Mouse (Mus musculus) v-Abl transformed pro-B cells (cell line): ENCODE results near the gene Hoxb4.

Experiments
- in situ Hi-C, 2 experiments: fragments of 400-800 bp; cut with MboI; formaldehyde crosslinking; loops; one replicate each; pipeline ENCODE4 v1.15.1; 2025; ENCODE audit not compliant: unreplicated experiment in 2 of 2

Hoxb4 gene

DNA sequence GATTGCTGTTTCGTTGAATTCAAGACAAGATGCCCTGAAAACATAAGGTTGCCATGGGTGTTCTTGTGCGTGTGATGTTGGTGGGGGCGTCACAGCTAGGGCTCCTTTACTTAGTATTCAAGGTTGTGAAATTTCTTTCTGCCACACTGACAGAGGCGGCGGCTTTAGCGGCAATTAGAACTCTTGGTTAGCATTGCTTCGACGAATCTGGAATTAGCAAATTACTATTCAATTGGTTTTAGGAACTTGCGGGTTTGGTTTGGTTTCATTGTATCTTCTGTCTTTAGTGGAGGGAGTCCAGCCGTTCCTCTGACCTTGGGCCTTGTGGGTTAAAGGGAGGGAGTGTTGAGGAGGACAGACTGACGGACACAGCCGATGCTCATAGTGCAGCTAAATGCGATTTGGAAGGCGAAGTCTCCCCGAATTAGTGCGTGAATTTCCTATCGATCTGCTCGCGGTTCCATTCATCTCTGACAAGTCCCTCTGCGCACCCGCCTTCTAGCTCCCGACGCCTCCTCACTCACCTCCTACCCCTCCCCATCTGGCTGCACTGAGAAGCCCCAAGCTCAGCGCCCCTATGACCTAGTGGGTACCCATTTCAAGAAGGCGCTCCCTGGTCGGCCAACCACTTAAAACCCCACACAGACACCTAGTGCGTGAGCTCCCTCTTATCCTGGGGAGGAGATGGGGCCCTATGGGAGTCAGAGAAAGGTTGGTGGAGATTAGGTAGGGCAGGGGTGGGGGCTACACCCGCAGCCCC is at the start of gene Hoxb4:
Hoxb4 (plus strand) TSS at position 660 of the 760 bp plus-strand sequence.
- in situ Hi-C loops = no loop called here

DNA sequence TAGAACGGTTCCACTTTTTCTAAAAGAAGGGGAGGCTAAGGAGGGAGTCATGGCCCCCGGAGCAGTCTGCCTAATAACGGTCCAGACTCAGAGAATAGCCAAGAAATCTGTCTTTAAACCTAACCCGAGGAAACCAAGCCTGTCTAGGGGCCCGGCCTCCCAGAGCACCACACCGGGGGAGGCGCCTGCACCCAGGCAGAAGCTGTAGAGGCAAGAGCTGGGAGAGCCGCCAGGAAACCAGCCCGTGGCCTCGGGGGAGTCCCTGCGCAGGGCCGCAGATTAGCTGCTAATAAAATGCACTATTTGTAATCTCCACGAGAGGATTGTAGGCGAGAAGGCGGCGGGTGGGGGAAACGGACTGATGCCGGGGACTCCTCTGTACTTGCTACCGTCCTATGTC is 48.2 kb upstream of the Hoxb4 start:
- in situ Hi-C loops = no loop called here

DNA sequence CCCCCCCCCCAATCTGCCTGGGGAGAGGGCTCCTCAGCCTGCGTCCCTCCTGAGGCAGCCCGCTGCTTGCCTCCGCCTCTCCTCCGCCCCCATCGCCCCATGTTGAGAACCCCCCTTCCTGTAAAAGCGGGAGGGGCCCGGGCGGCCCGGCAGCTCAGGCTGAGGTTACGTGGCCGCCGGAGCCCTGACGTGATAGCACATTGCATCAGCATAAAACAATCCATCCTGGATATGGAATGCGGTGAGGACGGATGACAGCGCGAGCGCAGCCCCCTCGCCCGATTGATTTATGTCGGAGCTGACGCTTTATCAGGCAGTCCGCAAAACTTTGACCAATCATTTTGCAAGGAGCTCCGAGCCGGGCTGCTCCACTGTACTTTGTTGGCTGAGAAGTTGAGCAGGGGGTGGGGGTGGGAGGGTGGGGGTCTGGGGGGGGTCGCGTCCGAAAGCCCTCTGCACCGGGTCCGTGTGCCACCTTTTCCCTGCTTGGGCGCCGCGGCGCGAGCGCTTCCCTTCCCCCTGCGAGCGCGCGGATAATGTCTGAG is 47.0 kb upstream of the Hoxb4 start, which contains the start of gene Hoxb9:
Hoxb9 (plus strand) TSS at position 462 of the 545 bp plus-strand sequence.
- in situ Hi-C loops = no loop called here

DNA sequence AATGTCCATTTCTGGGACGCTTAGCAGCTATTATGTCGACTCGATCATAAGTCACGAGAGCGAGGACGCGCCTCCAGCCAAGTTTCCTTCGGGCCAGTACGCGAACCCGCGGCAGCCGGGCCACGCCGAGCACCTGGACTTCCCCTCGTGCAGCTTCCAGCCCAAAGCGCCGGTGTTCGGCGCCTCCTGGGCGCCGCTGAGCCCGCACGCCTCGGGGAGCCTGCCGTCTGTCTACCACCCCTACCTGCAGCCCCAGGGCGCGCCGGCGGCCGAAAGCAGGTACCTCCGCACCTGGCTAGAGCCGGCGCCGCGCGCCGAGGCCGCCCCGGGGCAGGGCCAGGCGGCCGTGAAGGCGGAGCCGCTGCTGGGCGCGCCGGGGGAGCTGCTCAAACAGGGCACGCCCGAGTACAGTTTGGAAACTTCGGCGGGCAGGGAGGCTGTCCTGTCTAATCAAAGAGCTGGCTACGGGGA is 46.5 kb upstream of the Hoxb4 start:
- in situ Hi-C loops = no loop called here

DNA sequence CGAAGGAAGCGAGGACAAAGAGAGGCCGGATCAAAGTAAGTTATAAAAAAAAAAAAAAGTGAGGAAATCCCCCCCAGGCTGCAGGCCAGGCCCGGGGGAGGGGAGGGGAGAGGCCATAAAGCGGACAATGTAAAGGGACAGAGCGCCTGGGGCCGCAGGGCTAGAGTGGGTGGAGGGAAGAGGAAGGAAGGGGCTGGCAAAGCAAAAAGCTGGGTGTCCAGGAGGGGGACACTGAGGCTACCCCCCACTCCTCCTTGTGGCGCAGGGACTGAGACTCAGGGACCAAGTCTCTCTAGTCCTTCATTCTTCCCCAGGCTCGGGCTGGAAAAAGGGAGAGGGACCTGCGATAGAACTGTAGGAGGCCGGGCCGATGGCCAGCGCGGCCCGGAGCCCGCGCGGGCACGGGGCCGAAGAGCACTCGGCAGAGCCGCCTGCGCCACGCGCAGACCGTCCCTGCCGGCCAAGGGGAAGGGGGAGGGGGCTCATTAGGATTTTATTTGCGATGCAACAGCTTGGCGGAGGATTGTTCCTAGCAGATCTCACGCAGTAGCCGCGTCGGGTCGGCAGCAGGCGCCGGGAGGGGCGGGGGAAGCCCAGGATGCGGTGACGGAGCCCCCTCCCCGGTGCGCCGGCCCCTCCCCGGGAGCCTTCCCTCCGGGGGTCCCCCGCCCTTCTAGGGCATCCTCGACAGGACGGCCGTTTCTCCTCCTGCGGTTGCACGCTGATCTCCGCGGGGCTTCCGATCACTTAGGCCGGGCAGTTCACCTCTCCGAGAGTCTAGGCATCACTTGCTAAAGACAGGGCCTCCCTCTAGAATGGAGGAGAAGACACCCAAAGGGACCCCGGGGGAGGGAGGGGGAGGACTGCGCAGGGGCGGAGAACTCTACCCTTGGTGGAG is 45.8 kb upstream of the Hoxb4 start:
- in situ Hi-C loops = no loop called here

DNA sequence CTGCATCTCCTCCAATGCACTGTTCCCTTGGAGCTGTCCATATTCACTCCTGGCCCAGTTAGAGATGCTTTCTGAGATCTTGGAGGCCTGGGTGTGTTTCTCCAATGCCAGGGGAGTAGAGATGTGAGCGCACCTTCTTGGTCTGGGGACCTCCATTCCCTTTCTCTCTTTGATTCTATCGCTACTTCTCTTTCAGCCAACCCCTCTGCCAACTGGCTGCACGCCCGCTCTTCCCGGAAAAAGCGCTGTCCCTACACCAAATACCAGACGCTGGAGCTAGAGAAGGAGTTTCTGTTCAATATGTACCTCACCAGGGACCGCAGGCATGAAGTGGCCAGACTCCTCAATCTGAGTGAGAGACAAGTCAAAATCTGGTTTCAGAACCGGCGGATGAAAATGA is 43.6 kb upstream of the Hoxb4 start:
- in situ Hi-C loops = no loop called here

DNA sequence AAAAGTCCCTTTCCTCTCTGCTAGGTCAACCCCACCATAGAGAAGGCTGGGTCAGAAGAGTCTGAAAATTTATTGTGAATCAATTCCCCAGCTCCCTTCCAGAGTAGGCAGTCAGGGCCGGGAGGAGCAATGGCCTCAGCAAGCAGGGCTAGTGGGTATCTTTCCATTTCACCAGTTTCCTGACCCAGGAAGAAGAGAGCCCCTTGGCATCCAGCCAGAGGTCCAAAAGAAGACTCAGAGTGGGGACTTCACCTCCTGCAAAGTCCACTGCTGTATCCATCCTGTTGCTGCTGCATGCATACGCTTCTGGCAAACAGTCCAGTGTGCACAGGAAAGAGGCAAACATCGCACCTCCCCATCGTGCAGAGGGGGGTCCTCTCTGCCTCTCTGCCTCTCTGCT is 42.2 kb upstream of the Hoxb4 start:
- in situ Hi-C loops = loop anchor here (5.0 to 25.0 kb wide), 3 partner anchors 486 to 786 kb away; partner anchors contain the start of gene Osbpl7 (in 1 of the 2)

DNA sequence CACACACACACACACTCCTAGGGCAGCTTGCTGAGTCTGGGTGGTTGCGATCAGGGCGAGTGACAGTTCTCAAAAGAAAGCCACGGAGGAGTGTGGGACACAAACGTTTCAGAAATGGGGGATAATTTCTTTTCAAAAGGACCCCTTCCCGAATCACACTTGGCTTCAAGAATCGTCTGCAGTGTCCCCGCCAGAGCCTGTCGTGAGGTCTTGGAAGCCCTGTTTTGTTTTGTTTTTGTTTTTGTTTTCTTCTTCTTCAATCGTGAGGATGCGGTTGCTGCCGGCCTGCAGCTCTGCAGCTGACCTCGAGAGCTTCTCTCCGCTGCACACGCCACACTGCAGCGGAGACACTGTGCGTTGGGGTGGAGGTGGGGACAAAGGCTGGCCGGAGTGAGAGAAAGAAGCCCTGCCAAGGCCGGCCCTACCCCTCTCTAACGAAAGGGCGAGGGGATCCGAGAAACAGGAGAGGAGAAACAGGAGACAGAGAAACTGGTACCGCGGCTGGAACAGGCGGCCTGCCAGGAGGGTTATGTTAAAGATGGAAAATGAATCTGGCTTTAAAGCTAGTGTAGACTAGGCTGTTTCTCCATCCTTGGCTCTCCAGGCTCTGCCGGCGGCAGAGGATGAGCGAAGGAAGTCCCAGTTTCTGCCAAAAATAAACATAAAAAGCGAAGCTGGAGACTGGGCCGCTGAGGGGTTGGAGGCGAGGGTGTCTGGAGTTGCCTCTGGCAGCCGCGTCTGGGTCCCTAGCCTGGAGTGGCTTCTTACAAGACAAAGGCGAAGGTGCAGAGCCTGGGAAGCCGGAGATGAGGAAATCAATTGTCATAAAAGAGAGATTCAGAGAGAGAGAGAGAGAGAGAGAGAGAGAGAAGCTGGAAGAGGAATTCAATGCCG is 40.7 kb upstream of the Hoxb4 start:
- in situ Hi-C loops = loop anchor here (5.0 to 25.0 kb wide), 3 partner anchors 485 to 785 kb away; partner anchors contain the start of gene Osbpl7 (in 1 of the 2)

DNA sequence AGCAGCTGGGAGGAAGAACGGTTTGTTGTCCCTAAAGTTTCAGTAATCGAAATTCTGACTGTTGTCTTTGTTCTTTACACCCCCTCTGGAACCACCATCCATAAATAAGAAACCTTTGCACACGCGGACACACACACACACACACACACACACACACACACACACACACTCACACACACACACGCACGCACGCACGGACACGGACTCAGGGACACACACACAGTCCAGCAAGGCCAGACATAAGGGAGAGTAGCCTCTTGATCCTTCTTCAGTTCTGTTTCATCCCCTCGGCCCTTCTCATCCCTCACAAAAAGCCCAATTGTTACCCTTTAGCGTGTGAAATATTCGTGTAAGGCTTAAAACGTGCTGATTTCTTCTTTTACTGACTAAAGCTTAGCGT is 39.7 kb upstream of the Hoxb4 start:
- in situ Hi-C loops = loop anchor here (5.0 to 25.0 kb wide), 3 partner anchors 484 to 784 kb away; partner anchors contain the start of gene Osbpl7 (in 1 of the 2)

DNA sequence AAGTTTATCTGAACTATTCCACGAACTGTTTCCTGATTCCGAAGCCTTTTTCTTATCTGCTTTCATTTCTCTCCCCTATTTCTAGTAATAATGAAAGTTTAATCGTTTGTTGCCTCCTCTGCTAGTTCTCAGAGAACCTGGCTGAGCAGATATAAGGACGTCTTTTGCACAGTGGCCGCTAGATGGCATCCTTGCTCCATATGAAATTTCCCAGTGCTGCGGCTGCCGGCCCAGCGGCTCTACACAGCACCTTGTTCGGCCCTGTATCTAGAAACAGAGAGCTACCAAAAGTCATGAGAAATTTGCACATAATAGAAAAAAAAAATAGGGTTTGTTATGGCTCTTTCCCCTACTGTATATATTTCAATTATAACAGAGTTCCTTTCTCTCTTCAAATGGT is 39.3 kb upstream of the Hoxb4 start:
- in situ Hi-C loops = loop anchor here (5.0 to 25.0 kb wide), 3 partner anchors 484 to 784 kb away; partner anchors contain the start of gene Osbpl7 (in 1 of the 2)

DNA sequence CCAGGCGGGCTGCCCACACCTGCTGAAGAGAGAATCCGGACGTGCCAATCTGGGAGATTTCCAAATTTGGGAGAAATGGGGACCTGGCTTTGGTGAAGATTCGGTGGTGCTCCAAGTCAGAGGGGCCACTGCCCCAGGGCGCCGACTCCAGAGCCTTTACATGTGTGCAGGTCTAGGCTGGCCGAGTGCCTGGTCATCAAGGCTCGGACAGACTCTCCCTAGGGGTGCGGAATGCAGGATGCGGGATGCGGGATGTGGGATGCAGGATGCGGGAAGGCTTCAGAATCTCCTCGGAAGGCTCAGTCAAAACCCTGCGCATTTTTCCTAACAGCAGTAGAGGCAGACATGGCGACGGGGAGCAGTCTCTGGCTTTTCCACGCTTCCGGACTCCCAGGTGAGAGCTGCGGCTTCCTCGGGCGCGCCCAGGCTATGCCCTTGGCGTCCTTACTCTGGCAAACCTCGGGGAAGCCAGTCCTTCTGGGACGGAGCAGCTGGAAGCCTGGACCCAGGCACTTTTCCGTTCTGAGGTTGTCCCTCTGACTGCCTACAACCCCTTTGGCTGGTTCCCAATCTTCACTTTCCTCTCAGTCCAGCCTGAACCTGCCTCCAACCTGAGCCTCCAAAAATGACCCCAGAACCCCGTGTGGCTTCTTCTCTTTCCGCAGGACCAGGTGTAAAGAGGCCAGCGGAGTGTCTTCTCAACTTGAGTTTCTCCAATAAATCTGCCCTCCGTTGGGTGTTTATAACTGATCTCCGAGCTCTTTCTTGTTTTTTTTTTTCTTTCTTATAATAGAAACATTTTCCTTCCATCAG is 38.4 kb upstream of the Hoxb4 start:
- in situ Hi-C loops = loop anchor here (5.0 to 25.0 kb wide), 6 partner anchors 255 to 783 kb away; partner anchors contain the start of gene Osbpl7 (in 1 of the 2)

DNA sequence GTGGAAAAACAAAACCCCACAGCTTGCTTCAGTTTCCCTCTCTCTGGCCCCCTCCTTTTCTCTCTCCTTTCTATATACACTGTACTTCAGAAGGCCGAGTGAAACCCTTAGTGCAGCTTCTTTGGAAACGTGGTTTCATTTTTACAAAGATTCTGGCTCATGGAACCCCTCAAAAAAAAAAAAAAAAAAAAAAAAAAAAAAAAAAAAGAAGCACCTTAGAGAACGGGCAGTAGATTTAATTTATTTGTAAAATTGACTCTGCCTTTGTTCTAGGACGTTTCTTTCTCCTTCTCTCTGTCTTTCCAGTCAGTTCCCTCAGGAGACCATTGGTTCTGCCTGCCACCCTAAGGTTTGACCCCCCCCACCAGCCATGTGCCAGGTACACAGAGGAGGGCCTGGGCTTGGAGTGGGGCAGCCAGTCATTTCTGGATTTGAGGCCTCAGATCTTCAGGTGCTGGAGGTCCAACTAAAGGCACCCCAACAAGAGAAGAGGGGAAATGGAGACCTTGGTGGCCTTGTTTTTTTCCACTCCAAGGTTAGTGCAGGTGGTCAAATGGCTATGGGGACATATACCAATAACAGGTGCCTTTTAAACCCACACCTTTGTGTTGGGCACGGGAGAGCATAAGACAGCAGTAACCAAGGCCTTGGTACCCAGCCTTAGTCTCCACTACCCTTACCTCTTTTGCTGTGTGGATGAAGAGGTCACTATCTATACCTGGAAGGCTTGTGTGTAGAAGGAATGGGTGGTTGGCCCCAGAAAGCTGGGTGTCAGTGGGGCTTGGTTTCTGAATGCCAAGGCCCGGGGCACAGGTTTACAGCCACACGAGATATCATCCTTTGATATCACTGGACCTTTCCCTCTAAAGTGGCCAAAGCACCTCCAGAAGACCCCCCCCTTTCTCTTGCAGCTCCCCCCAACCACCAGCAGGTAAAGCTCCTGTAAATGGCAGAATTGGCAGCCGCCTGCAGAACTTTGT is 37.4 kb upstream of the Hoxb4 start:
- in situ Hi-C loops = loop anchor here (5.0 to 25.0 kb wide), 6 partner anchors 254 to 782 kb away; partner anchors contain the start of gene Osbpl7 (in 1 of the 2)

DNA sequence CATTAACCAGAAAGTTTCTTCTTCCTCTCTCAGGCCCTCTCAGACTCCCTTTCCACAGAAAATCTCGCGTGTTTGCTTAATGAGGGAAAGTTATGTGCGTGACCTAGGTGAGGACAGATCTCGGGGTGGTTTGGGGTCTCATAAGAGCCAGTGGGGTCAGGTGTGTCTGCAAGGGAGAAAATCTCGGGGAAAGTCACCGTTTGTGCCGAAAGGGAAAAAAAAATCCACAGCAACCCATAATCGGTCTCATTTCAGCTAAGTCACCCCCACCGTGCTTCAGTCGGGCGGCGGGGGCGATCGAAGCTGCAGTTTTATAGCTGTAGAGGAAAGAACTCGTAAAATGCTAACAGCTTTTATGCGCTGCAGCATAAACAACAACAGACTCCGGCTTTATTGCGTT is 36.7 kb upstream of the Hoxb4 start:
- in situ Hi-C loops = loop anchor here (5.0 to 25.0 kb wide), 6 partner anchors 253 to 781 kb away; partner anchors contain the start of gene Osbpl7 (in 1 of the 2)

DNA sequence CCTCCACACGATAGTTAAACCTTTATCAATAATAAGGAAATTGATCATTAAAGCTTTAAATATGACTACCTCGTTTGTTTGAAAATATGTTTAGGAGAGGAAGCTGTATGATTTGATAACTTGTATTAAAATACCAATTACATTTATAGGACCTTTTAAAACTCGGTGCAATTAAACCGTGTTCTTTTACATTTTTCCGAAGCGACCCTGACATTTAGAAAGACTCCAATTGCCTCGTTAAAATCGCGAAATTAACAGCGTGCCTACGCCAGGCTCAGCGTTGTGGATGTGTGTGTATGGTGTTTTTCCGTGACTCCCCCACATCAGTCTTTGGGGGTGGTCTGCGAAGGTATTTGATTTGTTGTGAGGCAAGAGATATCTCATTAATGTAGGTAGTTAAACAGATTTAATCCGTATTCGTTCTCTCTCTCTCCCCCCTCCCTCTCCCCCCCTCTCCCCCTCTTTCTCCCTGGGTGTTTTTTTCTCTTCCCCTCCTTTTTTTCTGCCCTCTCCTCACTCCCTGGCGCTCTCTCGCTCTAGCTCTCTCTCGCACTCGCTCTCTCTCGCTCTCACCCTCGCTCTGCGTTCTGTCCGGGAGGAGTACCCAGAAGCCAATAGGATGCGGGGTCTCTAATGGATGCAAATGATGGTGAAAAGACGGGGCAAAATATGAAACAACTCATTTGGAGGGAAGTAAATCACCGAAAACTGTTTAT is 36.1 kb upstream of the Hoxb4 start, which contains the start of gene Hoxb8:
Hoxb8 (plus strand) TSS at position 51 of the 716 bp plus-strand sequence.
- in situ Hi-C loops = loop anchor here (5.0 to 25.0 kb wide), 6 partner anchors 253 to 780 kb away; partner anchors contain the start of gene Osbpl7 (in 1 of the 2)

DNA sequence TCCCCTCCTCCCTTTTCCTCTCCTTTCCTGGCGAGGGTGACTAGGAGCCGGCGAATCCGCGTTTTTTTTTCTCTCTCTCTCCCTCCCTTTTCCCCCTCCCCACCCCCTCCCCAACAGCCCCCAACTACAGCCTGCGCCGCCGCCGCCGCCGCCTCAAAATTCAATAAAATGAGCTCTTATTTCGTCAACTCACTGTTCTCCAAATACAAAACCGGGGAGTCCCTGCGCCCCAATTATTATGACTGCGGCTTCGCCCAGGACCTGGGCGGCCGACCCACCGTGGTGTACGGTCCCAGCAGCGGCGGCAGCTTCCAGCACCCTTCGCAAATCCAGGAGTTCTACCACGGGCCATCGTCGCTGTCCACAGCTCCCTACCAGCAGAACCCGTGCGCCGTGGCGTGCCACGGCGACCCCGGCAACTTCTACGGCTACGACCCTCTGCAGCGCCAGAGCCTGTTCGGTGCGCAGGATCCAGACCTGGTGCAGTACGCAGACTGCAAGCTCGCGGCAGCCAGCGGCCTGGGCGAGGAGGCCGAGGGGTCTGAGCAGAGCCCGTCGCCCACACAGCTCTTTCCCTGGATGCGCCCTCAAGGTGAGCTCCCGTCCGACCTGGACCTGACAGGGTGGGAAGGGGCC is 35.2 kb upstream of the Hoxb4 start:
- in situ Hi-C loops = loop anchor here (5.0 to 25.0 kb wide), 6 partner anchors 252 to 779 kb away; partner anchors contain the start of gene Osbpl7 (in 1 of the 2)
